Mouse (Mus musculus) intestine, embryonic 15.5 days (tissue): ENCODE data around the gene Slc52a3. TPM values are rescaled to one million over a fixed set of nuclear protein-coding genes. Genes with fewer than 3 reads are reported as not detected.

Experiments used
- ATAC-seq: fragments of 200-750 bp; cut with Nextera tagmentation; 2 replicates; pipeline ENCODE4 v1.8.0; 2017; ENCODE audit warnings: moderate TSS enrichment, moderate library complexity
- H3K27ac ChIP-seq: fragments of 300-500 bp; sonication (generic); 2 replicates; pipeline ENCODE4 v1.5.1; 2015; ENCODE audit warnings: mild to moderate bottlenecking, inconsistent platforms
- H3K27me3 ChIP-seq: fragments of 300-500 bp; sonication (generic); replicated peaks from 2 replicates; pipeline ENCODE4 v1.6.1; 2015; ENCODE audit warnings: inconsistent platforms
- H3K36me3 ChIP-seq: fragments of 300-500 bp; sonication (generic); 2 replicates; pipeline ENCODE4 v1.6.1; 2015; ENCODE audit warnings: inconsistent platforms
- H3K4me1 ChIP-seq: fragments of 300-500 bp; sonication (generic); replicated peaks from 2 replicates; pipeline ENCODE4 v1.6.1; 2015; ENCODE audit warnings: inconsistent platforms
- H3K4me2 ChIP-seq: fragments of 300-500 bp; sonication (generic); replicated peaks from 2 replicates; pipeline ENCODE4 v1.6.1; 2015; ENCODE audit warnings: mild to moderate bottlenecking, inconsistent platforms
- H3K4me3 ChIP-seq: fragments of 300-500 bp; sonication (generic); replicated peaks from 2 replicates; pipeline ENCODE4 v1.5.1; 2015; ENCODE audit warnings: inconsistent platforms
- H3K9ac ChIP-seq: fragments of 300-500 bp; sonication (generic); 2 replicates; pipeline ENCODE4 v1.6.1; 2015; ENCODE audit warnings: inconsistent platforms
- H3K9me3 ChIP-seq: fragments of 300-500 bp; sonication (generic); 2 replicates; pipeline ENCODE4 v1.6.1; 2016; ENCODE audit warnings: inconsistent platforms
- WGBS: fragments of 180-500 bp; shearing (Covaris S2); methylation state at CpG from one replicate; pipeline ENCODE4 v1.1.7; 2015; 5-methylcytosine and 5-hydroxymethylcytosine counted together
- polyA plus RNA-seq: library from polyadenylated mRNA; unstranded; fragments of >200 nt; fragmentation: Nextera tagmentation; extraction: Ambion mirVana; gene quantifications from 2 replicates; pipeline ENCODE4 v1.2.1, GENCODE M21; 2015

Gene Slc52a3
- polyA plus RNA-seq, 1 experiment from 2014 or later: 3.9 TPM

- WGBS: 72% methylated on average over 4 of the region's 4 CpGs
- no peak overlapping the region for H3K4me3 ChIP-seq
- no peak for ATAC-seq
- no peak overlapping the region for H3K9ac ChIP-seq
- no peaks in the 10 kb centered on the region for H3K9me3 ChIP-seq
- H3K27ac ChIP-seq: no peak overlapping the region
- no peaks in the 10 kb centered on the region for H3K27me3 ChIP-seq
- peaks cover 56% of the 10 kb centered on the region for H3K4me1 ChIP-seq
- 0 out of 2 replicates have a peak overlapping the region, but pooled peaks have one; percentile 2 for H3K4me2 ChIP-seq
- no peaks in the 10 kb centered on the region for H3K36me3 ChIP-seq
Observed at GRCm38 (mm10) chr2:151977689-151978440, 18.4 kb upstream of the Slc52a3 start.

- H3K36me3 ChIP-seq: no peaks in the 10 kb centered on the region
- H3K4me1 ChIP-seq: peaks cover 49% of the 10 kb centered on the region
- no peak for ATAC-seq
- peak overlapping the region; percentile 76 for H3K4me3 ChIP-seq
- no peak overlapping the region for H3K27ac ChIP-seq
- H3K27me3 ChIP-seq: no peaks in the 10 kb centered on the region
- WGBS: 73% methylated on average over 6 of the region's 6 CpGs
- H3K9ac ChIP-seq: no peak overlapping the region
- H3K9me3 ChIP-seq: no peaks in the 10 kb centered on the region
- peak overlapping the region; percentile 68 for H3K4me2 ChIP-seq
Observed at GRCm38 (mm10) chr2:151978494-151978893, 17.8 kb upstream of the Slc52a3 start.

GRCm38 (mm10) chr2:151979470-151980354, 16.6 kb upstream of the Slc52a3 start, which contains the start of gene Fam110a:
TSS of gene Fam110a (minus strand) at chr2:151980219.
- H3K36me3 ChIP-seq: no peaks in the 10 kb centered on the region
- H3K4me1 ChIP-seq: peaks cover 38% of the 10 kb centered on the region
- H3K27me3 ChIP-seq: no peaks in the 10 kb centered on the region
- H3K27ac ChIP-seq: peak within 1 kb of the TSS; percentile 46
- under 1% methylated on average over 46 of the region's 46 CpGs for WGBS
- H3K9me3 ChIP-seq: no peaks in the 10 kb centered on the region
- H3K4me2 ChIP-seq: peak within 1 kb of the TSS; percentile 68
- peak; percentile 89 for ATAC-seq
- H3K9ac ChIP-seq: peak within 1 kb of the TSS; percentile 77
- H3K4me3 ChIP-seq: peak within 1 kb of the TSS; percentile 76

GRCm38 (mm10) chr2:151980355-151980693, 16.0 kb upstream of the Slc52a3 start:
- Histone ChIP-seq H3K27ac (0 out of 2 replicates have a peak overlapping the region, but pooled peaks have one; percentile 17), H3K9ac (peak overlapping the region; percentile 77), H3K4me3 (peak overlapping the region; percentile 76), H3K36me3 (no peaks in the 10 kb centered on the region), H3K4me2 (peak overlapping the region; percentile 68), H3K9me3 (no peaks in the 10 kb centered on the region), H3K27me3 (no peaks in the 10 kb centered on the region), H3K4me1 (peaks cover 36% of the 10 kb centered on the region)
- peak; percentile 24 for ATAC-seq
- WGBS: 34% methylated on average over 3 of the region's 3 CpGs

- H3K4me2 ChIP-seq: no peak overlapping the region
- peaks cover 31% of the 10 kb centered on the region for H3K4me1 ChIP-seq
- H3K27me3 ChIP-seq: no peaks in the 10 kb centered on the region
- ATAC-seq: no peak
- H3K4me3 ChIP-seq: no peak overlapping the region
- no peak overlapping the region for H3K9ac ChIP-seq
- no peak overlapping the region for H3K27ac ChIP-seq
- H3K9me3 ChIP-seq: no peaks in the 10 kb centered on the region
- H3K36me3 ChIP-seq: no peaks in the 10 kb centered on the region
- 69% methylated on average over 6 of the region's 6 CpGs for WGBS
Observed at GRCm38 (mm10) chr2:151981268-151981667, 15.0 kb upstream of the Slc52a3 start.

- H3K4me3 ChIP-seq: no peak overlapping the region
- H3K9me3 ChIP-seq: no peaks in the 10 kb centered on the region
- H3K36me3 ChIP-seq: no peaks in the 10 kb centered on the region
- no peaks in the 10 kb centered on the region for H3K27me3 ChIP-seq
- no peak overlapping the region for H3K9ac ChIP-seq
- H3K27ac ChIP-seq: no peak overlapping the region
- no peak for ATAC-seq
- peaks cover 26% of the 10 kb centered on the region for H3K4me1 ChIP-seq
- no peak overlapping the region for H3K4me2 ChIP-seq
Observed at GRCm38 (mm10) chr2:151982476-151982875, 13.8 kb upstream of the Slc52a3 start.

GRCm38 (mm10) chr2:151984019-151984418, 12.3 kb upstream of the Slc52a3 start:
- Histone ChIP-seq H3K36me3 (no peaks in the 10 kb centered on the region), H3K27me3 (no peaks in the 10 kb centered on the region), H3K9me3 (no peaks in the 10 kb centered on the region), H3K4me1 (peaks cover 12% of the 10 kb centered on the region), H3K4me3 (no peak overlapping the region), H3K9ac (no peak overlapping the region), H3K4me2 (no peak overlapping the region), H3K27ac (no peak overlapping the region)
- 63% methylated on average over 9 of the region's 9 CpGs for WGBS
- no peak for ATAC-seq

GRCm38 (mm10) chr2:151985426-151986172, 10.7 kb upstream of the Slc52a3 start:
- no peak overlapping the region for H3K4me2 ChIP-seq

GRCm38 (mm10) chr2:151986958-151987357, 9.4 kb upstream of the Slc52a3 start:
- no peak overlapping the region for H3K9ac ChIP-seq
- H3K36me3 ChIP-seq: no peaks in the 10 kb centered on the region
- H3K9me3 ChIP-seq: no peaks in the 10 kb centered on the region
- WGBS: 79% methylated on average over 8 of the region's 8 CpGs
- H3K4me1 ChIP-seq: no peaks in the 10 kb centered on the region
- no peaks in the 10 kb centered on the region for H3K27me3 ChIP-seq
- no peak overlapping the region for H3K27ac ChIP-seq
- ATAC-seq: no peak
- no peak overlapping the region for H3K4me2 ChIP-seq
- no peak overlapping the region for H3K4me3 ChIP-seq

More at GRCm38 (mm10) chr2:151985426-151986172, 10.7 kb upstream of the Slc52a3 start:
- Histone ChIP-seq H3K4me3 (no peak overlapping the region), H3K4me1 (peaks cover 2% of the 10 kb centered on the region; the same call in 1 of the 2 replicates), H3K9ac (no peak overlapping the region), H3K27me3 (no peaks in the 10 kb centered on the region), H3K9me3 (no peaks in the 10 kb centered on the region), H3K27ac (no peak overlapping the region), H3K36me3 (no peaks in the 10 kb centered on the region)
- no peak for ATAC-seq
- WGBS: 43% methylated on average over 7 of the region's 7 CpGs

- WGBS: 65% methylated on average over 2 of the region's 2 CpGs
- H3K27me3 ChIP-seq: no peaks in the 10 kb centered on the region
- no peak overlapping the region for H3K27ac ChIP-seq
- H3K4me2 ChIP-seq: no peak overlapping the region
- H3K9me3 ChIP-seq: no peaks in the 10 kb centered on the region
- no peak for ATAC-seq
- no peaks in the 10 kb centered on the region for H3K36me3 ChIP-seq
- no peaks in the 10 kb centered on the region for H3K4me1 ChIP-seq
- no peak overlapping the region for H3K4me3 ChIP-seq
- H3K9ac ChIP-seq: no peak overlapping the region
Observed at GRCm38 (mm10) chr2:151988978-151989377, 7.3 kb upstream of the Slc52a3 start.

GRCm38 (mm10) chr2:151990985-151991394, 5.3 kb upstream of the Slc52a3 start:
- Histone ChIP-seq H3K4me3 (no peak overlapping the region), H3K9ac (no peak overlapping the region), H3K27me3 (peaks cover 4% of the 10 kb centered on the region; the same call in 1 of the 2 replicates), H3K27ac (no peak overlapping the region), H3K4me1 (0 out of 2 replicates have a peak, but pooled peaks cover 4% of the 10 kb centered on the region), H3K36me3 (no peaks in the 10 kb centered on the region), H3K4me2 (no peak overlapping the region), H3K9me3 (no peaks in the 10 kb centered on the region)
- 21% methylated on average over 1 of the region's 1 CpGs for WGBS
- 0 out of 2 replicates have a peak, but pooled peaks have one; percentile 21 for ATAC-seq

- ATAC-seq: no peak
- 44% methylated on average over 5 of the region's 5 CpGs for WGBS
- peaks cover 4% of the 10 kb centered on the region; the same call in 1 of the 2 replicates for H3K27me3 ChIP-seq
- H3K9me3 ChIP-seq: no peaks in the 10 kb centered on the region
- 0 out of 2 replicates have a peak, but pooled peaks cover 6% of the 10 kb centered on the region for H3K4me1 ChIP-seq
- no peak overlapping the region for H3K4me3 ChIP-seq
- no peak overlapping the region for H3K4me2 ChIP-seq
- no peaks in the 10 kb centered on the region for H3K36me3 ChIP-seq
- H3K9ac ChIP-seq: no peak overlapping the region
- H3K27ac ChIP-seq: no peak overlapping the region
Observed at GRCm38 (mm10) chr2:151991446-151991845, 4.9 kb upstream of the Slc52a3 start.
